Comparison of ENCODE assay signal across 22 mouse cellular contexts in the genomic region with DNA sequence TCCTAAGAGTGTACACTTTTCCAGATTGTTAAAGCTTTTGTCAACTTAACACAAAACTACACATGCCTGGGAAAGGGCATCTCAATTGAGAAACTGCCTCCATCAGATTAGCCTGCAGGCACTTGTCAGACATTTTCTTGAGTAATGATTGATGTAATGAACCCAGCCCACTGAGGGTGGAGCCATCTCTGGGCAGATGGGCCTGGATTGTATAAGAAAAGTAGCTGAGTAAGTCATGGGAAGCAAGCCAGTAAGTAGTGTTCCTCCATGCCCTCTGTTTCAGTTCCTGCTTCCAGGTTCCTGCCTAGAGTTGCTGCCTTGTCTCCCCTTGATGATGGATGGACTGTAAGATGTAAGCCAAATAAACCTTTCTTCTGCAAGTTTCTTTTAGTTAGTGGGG. TPM values are rescaled to one million over a fixed set of nuclear protein-coding genes. Genes with fewer than 3 reads are reported as not detected.
DNase-seq lines count a peak whose midpoint lies in the region; ATAC-seq and TF ChIP-seq lines count a peak whose summit lies in the region.
"Had no signal": no experiment of that assay in that cellular context is flagged by ENCODE, and none has a peak within 500 bp of the region (broad histone marks: within the 10 kb centered on the region; RNA-seq: fewer than 3 reads in every experiment).

No protein-coding gene starts in this region.

- H3K9me3 ChIP-seq in heart, embryonic 11.5 days (replicated peaks; ENCODE audit: control insufficient read depth, low read length), result no peaks in the 10 kb centered on the region
- no peaks in the 10 kb centered on the region for H3K9me3 ChIP-seq in forebrain, postnatal 0 days (ENCODE audit: low read length)

- no peak overlapping the region for H3K4me2 ChIP-seq in heart, embryonic 11.5 days
- H3K4me2 ChIP-seq in forebrain, postnatal 0 days (ENCODE audit: low read depth), result no peak overlapping the region
- H3K4me2 ChIP-seq: embryonic facial prominence, embryonic 12.5 days; forebrain, embryonic 13.5 days; forebrain, embryonic 15.5 days had no signal

- no peaks in the 10 kb centered on the region for H3K36me3 ChIP-seq in heart, embryonic 11.5 days (ENCODE audit: control insufficient read depth, insufficient read depth, low read length)
- no peaks in the 10 kb centered on the region for H3K36me3 ChIP-seq in forebrain, postnatal 0 days (ENCODE audit: insufficient read depth)
- H3K36me3 ChIP-seq: embryonic facial prominence, embryonic 10.5 days; embryonic facial prominence, embryonic 12.5 days; forebrain, embryonic 15.5 days had no signal

- DNase-seq in NIH3T3 (ENCODE audit: low read depth) (peak; percentile 53), ZHBTc4 (ENCODE audit: low read depth, low spot score) (peak; percentile 16)
- DNase-seq in thymus, postnatal 14 days, result no peak
- DNase-seq in forebrain, postnatal 0 days, result no peak
- DNase-seq: adrenal gland, adult 2 months; adrenal gland, postnatal 10 days; adrenal gland, postnatal 25 days; B cell, adult 2 months; cerebellum, adult 11 months; cerebellum, adult 18-20 months; cerebellum, adult 8-10 months; cerebellum, adult 9-11 months; cerebellum, postnatal 25 days had no signal

- ATAC-seq in granulocyte monocyte progenitor cell, adult 5-6 weeks (replicated peaks; ENCODE audit: poor library complexity, severe bottlenecking), result peak; percentile 59
- ATAC-seq in heart, embryonic 11.5 days (replicated peaks; ENCODE audit: insufficient number of reproducible peaks, low FRiP score, low TSS enrichment), result no peak
- no peak for ATAC-seq in forebrain, postnatal 0 days
- no peak for ATAC-seq in CD4-positive, CD25-positive, alpha-beta regulatory T cell, adult 4 months
- ATAC-seq: activated CD4-positive, CD25-positive, alpha-beta regulatory T cell, adult 4 months; forebrain, embryonic 13.5 days; forebrain, embryonic 15.5 days; Patski had no signal

- no peak overlapping the region for H3K9ac ChIP-seq in heart, embryonic 11.5 days (ENCODE audit: low read depth, low read length)
- no peak overlapping the region for H3K9ac ChIP-seq in forebrain, postnatal 0 days
- H3K9ac ChIP-seq: embryonic facial prominence, embryonic 12.5 days; forebrain, embryonic 13.5 days; forebrain, embryonic 15.5 days had no signal

- H3K27me3 ChIP-seq in heart, embryonic 11.5 days (ENCODE audit: control insufficient read depth, insufficient read depth, low read length), result no peaks in the 10 kb centered on the region
- no peaks in the 10 kb centered on the region for H3K27me3 ChIP-seq in forebrain, postnatal 0 days (ENCODE audit: insufficient read depth, low read length)
- H3K27me3 ChIP-seq: embryonic facial prominence, embryonic 12.5 days; forebrain, embryonic 13.5 days; forebrain, embryonic 15.5 days; Patski had no signal

- no peak for TF ChIP-seq CTCF in forebrain, postnatal 0 days (IDR thresholded peaks at IDR 0.05; ENCODE audit: low read depth)

- H3K4me1 ChIP-seq in heart, embryonic 11.5 days (ENCODE audit: control insufficient read depth, insufficient read depth, low read length), result no peaks in the 10 kb centered on the region
- no peaks in the 10 kb centered on the region for H3K4me1 ChIP-seq in forebrain, postnatal 0 days (ENCODE audit: insufficient read depth)
- H3K4me1 ChIP-seq: embryonic facial prominence, embryonic 10.5 days; embryonic facial prominence, embryonic 12.5 days; forebrain, embryonic 13.5 days; forebrain, embryonic 15.5 days had no signal

- no peak overlapping the region for H3K4me3 ChIP-seq in heart, embryonic 11.5 days (ENCODE audit: low read depth, low read length)
- H3K4me3 ChIP-seq in forebrain, postnatal 0 days (ENCODE audit: low read depth, low read length), result no peak overlapping the region
- H3K4me3 ChIP-seq: embryonic facial prominence, embryonic 10.5 days; embryonic facial prominence, embryonic 12.5 days; forebrain, embryonic 13.5 days; forebrain, embryonic 15.5 days had no signal

- H3K27ac ChIP-seq in heart, embryonic 11.5 days (ENCODE audit: low read depth, low read length), result no peak overlapping the region
- no peak overlapping the region for H3K27ac ChIP-seq in forebrain, postnatal 0 days (ENCODE audit: low read depth, low read length)
- H3K27ac ChIP-seq: embryonic facial prominence, embryonic 10.5 days; embryonic facial prominence, embryonic 12.5 days; forebrain, embryonic 13.5 days; forebrain, embryonic 15.5 days had no signal

RNA-seq across cellular contexts. Expression of a gene that starts 12.6 kb away (rescaled TPM):
- total RNA-seq in granulocyte monocyte progenitor cell, adult 5-6 weeks (2014; fragmentation: Nextera tagmentation), result 1.6 and 1.9 TPM in 2 replicates
- total RNA-seq in granulocyte monocyte progenitor cell, adult 5-6 weeks (2017), result 0.52 and 1.2 TPM in 2 replicates
- 23.2 and 24.8 TPM in 2 replicates for polyA plus RNA-seq in heart, embryonic 11.5 days (2014; fragmentation: Nextera tagmentation; extraction: Ambion mirVana)
- 102 and 144 TPM in 2 replicates for total RNA-seq in forebrain, postnatal 0 days (2014; rRNA removed)
- polyA plus RNA-seq in forebrain, postnatal 0 days (2015; fragmentation: Nextera tagmentation; extraction: Ambion mirVana), result 16.2 and 35.3 TPM in 2 replicates
- polyA plus RNA-seq in CD4-positive, CD25-positive, alpha-beta regulatory T cell, adult 4 months (2017; shearing (Covaris generic)), result 1 to 10 TPM in 1 of 2 experiments, under 1 TPM in 1; 0.98 to 1.1 TPM

Comparison
In these comparisons a context has a peak if more than half of its experiments do, and no peak if none do; other contexts are left out.
1. DNase-seq: peak in NIH3T3 (single experiment) and ZHBTc4 (single experiment); none in thymus, postnatal 14 days (single experiment) and forebrain, postnatal 0 days (single experiment).